Mouse (Mus musculus) heart, adult 2 months (tissue): ENCODE results near the gene Soga1.

ENCODE experiments used
- CTCF ChIP-seq: fragments of 200-600 bp; IDR thresholded peaks from 2 replicates; pipeline ENCODE4 v1.8.1; 2022; ENCODE audit warnings: antibody characterized with exemption, mild to moderate bottlenecking, moderate library complexity
- POLR2A ChIP-seq: fragments of 200-500 bp; IDR thresholded peaks from 2 replicates; pipeline ENCODE4 v1.6.1; 2011; ENCODE audit warnings: mild to moderate bottlenecking, low read depth, low read length, control low read depth; ENCODE audit not compliant: insufficient read depth

GRCm38 (mm10) chr2:157027106-157028008, 51.7 kb downstream of the Soga1 start:
- no peak for TF ChIP-seq CTCF
- TF ChIP-seq POLR2A = no peak
